ENCODE assay signal across 21 mouse cellular contexts in genomic region chr2:179390486-179390885, GRCm38 (mm10). TPM values are rescaled to one million over a fixed set of nuclear protein-coding genes. Genes with fewer than 3 reads are reported as not detected.
DNase-seq lines count a peak whose midpoint lies in the region; ATAC-seq lines count a peak whose summit lies in the region.
"Had no signal": no experiment of that assay in that cellular context is flagged by ENCODE, and none has a peak within 500 bp of the region (broad histone marks: within the 10 kb centered on the region; RNA-seq: fewer than 3 reads in every experiment).

No protein-coding gene starts in this region.

- no peak overlapping the region for H3K27ac ChIP-seq in embryonic facial prominence, embryonic 14.5 days (replicated peaks; ENCODE audit: low read depth, low read length)
- no peak overlapping the region for H3K27ac ChIP-seq in embryonic facial prominence, embryonic 10.5 days (replicated peaks)
- H3K27ac ChIP-seq in forebrain, embryonic 16.5 days (ENCODE audit: low read length) = peak overlapping the region; percentile 42; the same call in 1 of the 2 replicates
- peak overlapping the region; percentile 39; the same call in 1 of the 2 replicates for H3K27ac ChIP-seq in stomach, embryonic 14.5 days (ENCODE audit: low read length)
- no peak overlapping the region for H3K27ac ChIP-seq in hindbrain, embryonic 10.5 days
- H3K27ac ChIP-seq: hindbrain, postnatal 0 days; liver, embryonic 12.5 days; midbrain, embryonic 12.5 days; neural tube, embryonic 12.5 days had no signal

- 45% methylated on average over 4 of the region's 4 CpGs for WGBS in embryonic facial prominence, embryonic 14.5 days
- WGBS in embryonic facial prominence, embryonic 10.5 days = 89% methylated on average over 4 of the region's 4 CpGs
- 70% methylated on average over 4 of the region's 4 CpGs for WGBS in forebrain, embryonic 16.5 days
- WGBS in stomach, embryonic 14.5 days = 30% methylated on average over 4 of the region's 4 CpGs
- WGBS in hindbrain, embryonic 10.5 days = 93% methylated on average over 4 of the region's 4 CpGs

- no peak overlapping the region for H3K9ac ChIP-seq in embryonic facial prominence, embryonic 14.5 days (ENCODE audit: low read depth, low read length)
- H3K9ac ChIP-seq in forebrain, embryonic 16.5 days (replicated peaks; ENCODE audit: low read depth, low read length) = no peak overlapping the region
- no peak overlapping the region for H3K9ac ChIP-seq in stomach, embryonic 14.5 days (replicated peaks; ENCODE audit: low read depth, low read length)
- H3K9ac ChIP-seq: heart, embryonic 12.5 days; liver, embryonic 12.5 days; midbrain, embryonic 12.5 days; neural tube, embryonic 12.5 days had no signal

- intact Hi-C loops in gastrocnemius, postnatal 14 days (cut with DNase I; ENCODE audit: low total_unique reads) = no loop called here

- H3K36me3 ChIP-seq in embryonic facial prominence, embryonic 14.5 days (ENCODE audit: control insufficient read depth, insufficient read depth, low read length) = no peaks in the 10 kb centered on the region
- no peaks in the 10 kb centered on the region for H3K36me3 ChIP-seq in embryonic facial prominence, embryonic 10.5 days (replicated peaks)
- H3K36me3 ChIP-seq in forebrain, embryonic 16.5 days (ENCODE audit: control insufficient read depth, insufficient read depth) = no peaks in the 10 kb centered on the region
- no peaks in the 10 kb centered on the region for H3K36me3 ChIP-seq in stomach, embryonic 14.5 days (ENCODE audit: control insufficient read depth, insufficient read depth, low read length)
- H3K36me3 ChIP-seq in hindbrain, embryonic 10.5 days = no peaks in the 10 kb centered on the region
- H3K36me3 ChIP-seq: heart, embryonic 12.5 days; liver, embryonic 12.5 days; midbrain, embryonic 12.5 days; neural tube, embryonic 12.5 days had no signal

- H3K27me3 ChIP-seq in embryonic facial prominence, embryonic 14.5 days (replicated peaks; ENCODE audit: control insufficient read depth, insufficient read depth, low read length) = no peaks in the 10 kb centered on the region
- no peaks in the 10 kb centered on the region for H3K27me3 ChIP-seq in embryonic facial prominence, embryonic 10.5 days (replicated peaks; ENCODE audit: low read depth, poor library complexity, severe bottlenecking)
- H3K27me3 ChIP-seq in forebrain, embryonic 16.5 days (replicated peaks; ENCODE audit: control insufficient read depth, insufficient read depth, low read length) = no peaks in the 10 kb centered on the region
- H3K27me3 ChIP-seq in stomach, embryonic 14.5 days (ENCODE audit: control insufficient read depth, insufficient read depth, low read length) = no peaks in the 10 kb centered on the region
- H3K27me3 ChIP-seq in hindbrain, embryonic 10.5 days (ENCODE audit: insufficient read depth, poor library complexity, severe bottlenecking) = no peaks in the 10 kb centered on the region
- H3K27me3 ChIP-seq: heart, embryonic 12.5 days; liver, embryonic 12.5 days; midbrain, embryonic 12.5 days; neural tube, embryonic 12.5 days had no signal

- H3K4me3 ChIP-seq in embryonic facial prominence, embryonic 14.5 days (ENCODE audit: low read depth, low read length) = no peak overlapping the region
- H3K4me3 ChIP-seq in embryonic facial prominence, embryonic 10.5 days = no peak overlapping the region
- no peak overlapping the region for H3K4me3 ChIP-seq in forebrain, embryonic 16.5 days (replicated peaks; ENCODE audit: low read length)
- H3K4me3 ChIP-seq in stomach, embryonic 14.5 days (ENCODE audit: low read depth, low read length) = no peak overlapping the region
- no peak overlapping the region for H3K4me3 ChIP-seq in hindbrain, embryonic 10.5 days
- H3K4me3 ChIP-seq: heart, embryonic 12.5 days; liver, embryonic 12.5 days; midbrain, embryonic 12.5 days; neural tube, embryonic 12.5 days had no signal

- no peak overlapping the region for H3K4me2 ChIP-seq in embryonic facial prominence, embryonic 14.5 days (ENCODE audit: low read depth, low read length)
- H3K4me2 ChIP-seq in forebrain, embryonic 16.5 days (ENCODE audit: low read length) = no peak overlapping the region
- H3K4me2 ChIP-seq in stomach, embryonic 14.5 days (replicated peaks; ENCODE audit: low read depth, low read length) = no peak overlapping the region
- H3K4me2 ChIP-seq: heart, embryonic 12.5 days; liver, embryonic 12.5 days; midbrain, embryonic 12.5 days; neural tube, embryonic 12.5 days had no signal

- peak; percentile 70 for DNase-seq in embryonic facial prominence, embryonic 14.5 days (ENCODE audit: low spot score)
- DNase-seq in embryonic facial prominence, embryonic 10.5 days (ENCODE audit: low spot score) = no peak
- peak; percentile 26 for DNase-seq in gastrocnemius, postnatal 14 days
- DNase-seq in gastrocnemius, adult 8-10 months (ENCODE audit: low spot score in 2 of 2) = no peak
- DNase-seq in cerebellum, postnatal 10 days = no peak
- no peak for DNase-seq in hindbrain, embryonic 10.5 days (ENCODE audit: low spot score)
- DNase-seq: adrenal gland, postnatal 14 days; cerebellum, adult 8-10 months; gastrocnemius, postnatal 25 days; heart, adult 18-20 months; kidney, adult 2 months; kidney, postnatal 10 days; lung, postnatal 14 days had no signal

- ATAC-seq in embryonic facial prominence, embryonic 14.5 days (ENCODE audit: low read depth) = no peak; the same call in 1 of the 2 replicates
- ATAC-seq in forebrain, embryonic 16.5 days = peak; percentile 7; the same call in 1 of the 2 replicates
- ATAC-seq in stomach, embryonic 14.5 days (ENCODE audit: insufficient number of reproducible peaks, insufficient read depth, low FRiP score, low read depth) = 0 out of 2 replicates have a peak, but pooled peaks have one; percentile 11
- ATAC-seq: hindbrain, postnatal 0 days; liver, embryonic 12.5 days had no signal

- H3K9me3 ChIP-seq in embryonic facial prominence, embryonic 14.5 days (ENCODE audit: control insufficient read depth, low read length) = no peaks in the 10 kb centered on the region
- no peaks in the 10 kb centered on the region for H3K9me3 ChIP-seq in embryonic facial prominence, embryonic 10.5 days
- no peaks in the 10 kb centered on the region for H3K9me3 ChIP-seq in forebrain, embryonic 16.5 days (ENCODE audit: control insufficient read depth, low read length)
- no peaks in the 10 kb centered on the region for H3K9me3 ChIP-seq in stomach, embryonic 14.5 days (ENCODE audit: control insufficient read depth, low read depth, low read length)
- no peaks in the 10 kb centered on the region for H3K9me3 ChIP-seq in hindbrain, embryonic 10.5 days
- H3K9me3 ChIP-seq: heart, embryonic 12.5 days; midbrain, embryonic 12.5 days; neural tube, embryonic 12.5 days had no signal

- 0 out of 2 replicates have a peak, but pooled peaks cover 3% of the 10 kb centered on the region for H3K4me1 ChIP-seq in embryonic facial prominence, embryonic 14.5 days (ENCODE audit: control insufficient read depth, insufficient read depth, low read length)
- peaks cover 12% of the 10 kb centered on the region for H3K4me1 ChIP-seq in embryonic facial prominence, embryonic 10.5 days
- peaks cover 13% of the 10 kb centered on the region for H3K4me1 ChIP-seq in forebrain, embryonic 16.5 days (replicated peaks; ENCODE audit: control insufficient read depth, insufficient read depth, low read length)
- H3K4me1 ChIP-seq in stomach, embryonic 14.5 days (ENCODE audit: control insufficient read depth, insufficient read depth, low read length) = peaks cover 11% of the 10 kb centered on the region; the same call in 1 of the 2 replicates
- H3K4me1 ChIP-seq in hindbrain, embryonic 10.5 days (replicated peaks) = peaks cover 14% of the 10 kb centered on the region
- H3K4me1 ChIP-seq: liver, embryonic 12.5 days; midbrain, embryonic 12.5 days; neural tube, embryonic 12.5 days had no signal

RNA-seq across cellular contexts. Expression of gene Cdh4, which starts 51.7 kb away (rescaled TPM):
- 9.2 and 11.1 TPM in 2 replicates for polyA plus RNA-seq in embryonic facial prominence, embryonic 14.5 days (2014; fragmentation: Nextera tagmentation; extraction: Ambion mirVana)
- polyA plus RNA-seq in embryonic facial prominence, embryonic 10.5 days (2016; fragmentation: Nextera tagmentation; extraction: Ambion mirVana) = 2.9 and 4.0 TPM in 2 replicates
- total RNA-seq in gastrocnemius, postnatal 14 days (2021) = 1 to 10 TPM; 3.7 to 4.6 TPM
- 10 to 100 TPM in 3 of 4 experiments, 1 to 10 TPM in 1; 7.0 to 25.5 (median 13.8) TPM for total RNA-seq in gastrocnemius, adult 8-10 months (2022)
- 57.4 and 59.4 TPM in 2 replicates for polyA plus RNA-seq in forebrain, embryonic 16.5 days (2015; fragmentation: Nextera tagmentation; extraction: Ambion mirVana)
- 2.5 and 2.8 TPM in 2 replicates for polyA plus RNA-seq in stomach, embryonic 14.5 days (2014; fragmentation: Nextera tagmentation; extraction: Ambion mirVana)
- 7.0 and 8.7 TPM in 2 replicates for polyA plus RNA-seq in hindbrain, embryonic 10.5 days (2016; fragmentation: Nextera tagmentation; extraction: Ambion mirVana)
- total RNA-seq: megakaryocyte, adult 5-6 weeks had no signal

Comparison
In these comparisons a context has a peak if more than half of its experiments do, and no peak if none do; other contexts are left out.
1. DNase-seq: peak in embryonic facial prominence, embryonic 14.5 days (single experiment) and gastrocnemius, postnatal 14 days (single experiment); none in embryonic facial prominence, embryonic 10.5 days (single experiment), gastrocnemius, adult 8-10 months (0 of 2), cerebellum, postnatal 10 days (0 of 2) and hindbrain, embryonic 10.5 days (single experiment).
2. H3K27ac ChIP-seq: peak in forebrain, embryonic 16.5 days (single experiment) and stomach, embryonic 14.5 days (single experiment); none in embryonic facial prominence, embryonic 14.5 days (single experiment), embryonic facial prominence, embryonic 10.5 days (single experiment) and hindbrain, embryonic 10.5 days (single experiment).